Mouse (Mus musculus): Measurements from ENCODE around the gene Vps54. TPM values are rescaled to one million over a fixed set of nuclear protein-coding genes. Genes with fewer than 3 reads are reported as not detected.

Gene Vps54
- total and polyA plus RNA-seq, 2 experiments from 2014 or later, result 6.4 to 30.2 TPM

DNA sequence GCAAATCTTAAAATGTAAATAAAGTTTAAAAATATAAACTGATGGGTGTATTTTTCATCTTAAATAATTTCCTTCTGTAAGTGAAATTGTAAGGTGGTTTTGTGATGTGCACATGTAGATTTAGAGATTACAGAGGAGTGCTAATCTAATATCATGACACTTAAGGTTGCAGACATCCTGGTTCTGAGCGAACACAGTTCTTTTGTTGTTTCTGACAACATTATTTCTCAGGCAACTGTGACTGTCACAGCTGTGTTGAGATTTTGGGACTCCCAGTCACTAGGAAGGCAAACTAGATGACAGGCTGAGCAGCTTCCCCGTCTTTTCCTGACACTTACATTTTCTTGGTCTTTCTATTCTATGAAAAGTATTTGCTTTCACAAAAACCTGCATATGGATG is 19.8 kb upstream of the Vps54 start:
- Histone ChIP-seq H3K4me3 (ENCODE audit: low read depth, low read length) (no peak overlapping the region), H3K4me2 (ENCODE audit: low read depth, low read length, poor library complexity, severe bottlenecking) (no peak overlapping the region), H3K27ac (ENCODE audit: low read depth, low read length) (no peak overlapping the region), H3K36me3 (ENCODE audit: insufficient read depth, low read length) (no peaks in the 10 kb centered on the region), H3K9ac (replicated peaks; ENCODE audit: low read length, poor library complexity, severe bottlenecking) (no peak overlapping the region), H3K27me3 (ENCODE audit: insufficient read depth, low read length) (no peaks in the 10 kb centered on the region), H3K9me3 (ENCODE audit: low read length) (no peaks in the 10 kb centered on the region), H3K4me1 (ENCODE audit: insufficient read depth, low read length) (no peaks in the 10 kb centered on the region)
- ATAC-seq (ENCODE audit: low FRiP score), result no peak
- no peak for DNase-seq (ENCODE audit: low spot score)
- TF ChIP-seq CTCF (IDR thresholded peaks at IDR 0.05), result no peak
- 65% methylated on average over 2 of the region's 2 CpGs for WGBS

- no peaks in the 10 kb centered on the region for H3K9me3 ChIP-seq (ENCODE audit: low read length)
- no peaks in the 10 kb centered on the region for H3K4me1 ChIP-seq (ENCODE audit: insufficient read depth, low read length)
- H3K27ac ChIP-seq (ENCODE audit: low read depth, low read length), result no peak overlapping the region
- H3K4me2 ChIP-seq (ENCODE audit: low read depth, low read length, poor library complexity, severe bottlenecking), result no peak overlapping the region
- H3K9ac ChIP-seq (replicated peaks; ENCODE audit: low read length, poor library complexity, severe bottlenecking), result no peak overlapping the region
- WGBS, result 91% methylated on average over 8 of the region's 8 CpGs
- H3K4me3 ChIP-seq (ENCODE audit: low read depth, low read length), result no peak overlapping the region
- H3K27me3 ChIP-seq (ENCODE audit: insufficient read depth, low read length), result no peaks in the 10 kb centered on the region
- ATAC-seq (ENCODE audit: low FRiP score) (no peak), DNase-seq (ENCODE audit: low spot score) (no peak)
- TF ChIP-seq CTCF (IDR thresholded peaks at IDR 0.05), result no peak
- H3K36me3 ChIP-seq (ENCODE audit: insufficient read depth, low read length), result no peaks in the 10 kb centered on the region
Measured at GRCm38 (mm10) chr11:21219851-21220587, 19.1 kb upstream of the Vps54 start.

DNA sequence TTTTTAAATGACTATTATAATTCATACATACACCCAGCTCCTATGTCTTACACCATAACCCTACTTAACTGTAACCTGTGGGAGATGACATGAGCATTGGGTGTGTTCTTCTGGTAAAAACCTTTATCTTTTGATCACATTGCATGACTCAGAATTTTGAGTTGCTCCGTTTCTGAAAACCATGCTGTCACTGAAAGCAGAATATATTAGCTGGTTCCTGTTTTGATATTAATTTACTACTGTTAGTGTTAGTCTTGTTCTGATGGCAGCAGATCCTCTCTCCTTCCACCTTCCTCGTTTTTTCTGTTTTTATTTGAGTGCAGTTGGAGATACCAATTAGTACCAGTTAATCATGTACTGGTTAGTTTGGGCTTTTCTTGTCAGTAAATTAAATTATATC is 18.3 kb upstream of the Vps54 start:
- TF ChIP-seq CTCF (IDR thresholded peaks at IDR 0.05), result no peak
- no peaks in the 10 kb centered on the region for H3K9me3 ChIP-seq (ENCODE audit: low read length)
- ATAC-seq (ENCODE audit: low FRiP score) (no peak), DNase-seq (ENCODE audit: low spot score) (no peak)
- H3K36me3 ChIP-seq (ENCODE audit: insufficient read depth, low read length), result no peaks in the 10 kb centered on the region
- H3K27me3 ChIP-seq (ENCODE audit: insufficient read depth, low read length), result no peaks in the 10 kb centered on the region
- H3K9ac ChIP-seq (replicated peaks; ENCODE audit: low read length, poor library complexity, severe bottlenecking), result no peak overlapping the region
- no peak overlapping the region for H3K27ac ChIP-seq (ENCODE audit: low read depth, low read length)
- no peak overlapping the region for H3K4me3 ChIP-seq (ENCODE audit: low read depth, low read length)
- no peak overlapping the region for H3K4me2 ChIP-seq (ENCODE audit: low read depth, low read length, poor library complexity, severe bottlenecking)
- no peaks in the 10 kb centered on the region for H3K4me1 ChIP-seq (ENCODE audit: insufficient read depth, low read length)
- WGBS, result 68% methylated on average over 2 of the region's 2 CpGs

GRCm38 (mm10) chr11:21221396-21221795 is 17.7 kb upstream of the Vps54 start:
- no peak for TF ChIP-seq CTCF (IDR thresholded peaks at IDR 0.05)
- no peaks in the 10 kb centered on the region for H3K27me3 ChIP-seq (ENCODE audit: insufficient read depth, low read length)
- H3K36me3 ChIP-seq (ENCODE audit: insufficient read depth, low read length), result no peaks in the 10 kb centered on the region
- no peaks in the 10 kb centered on the region for H3K9me3 ChIP-seq (ENCODE audit: low read length)
- no peaks in the 10 kb centered on the region for H3K4me1 ChIP-seq (ENCODE audit: insufficient read depth, low read length)
- 89% methylated on average over 2 of the region's 2 CpGs for WGBS
- ATAC-seq (ENCODE audit: low FRiP score) (no peak), DNase-seq (ENCODE audit: low spot score) (no peak)
- no peak overlapping the region for H3K27ac ChIP-seq (ENCODE audit: low read depth, low read length)
- no peak overlapping the region for H3K4me2 ChIP-seq (ENCODE audit: low read depth, low read length, poor library complexity, severe bottlenecking)
- no peak overlapping the region for H3K4me3 ChIP-seq (ENCODE audit: low read depth, low read length)
- H3K9ac ChIP-seq (replicated peaks; ENCODE audit: low read length, poor library complexity, severe bottlenecking), result no peak overlapping the region

- Histone ChIP-seq H3K27me3 (ENCODE audit: insufficient read depth, low read length) (no peaks in the 10 kb centered on the region), H3K4me2 (ENCODE audit: low read depth, low read length, poor library complexity, severe bottlenecking) (no peak overlapping the region), H3K9me3 (ENCODE audit: low read length) (no peaks in the 10 kb centered on the region), H3K4me3 (ENCODE audit: low read depth, low read length) (no peak overlapping the region), H3K9ac (replicated peaks; ENCODE audit: low read length, poor library complexity, severe bottlenecking) (no peak overlapping the region), H3K27ac (ENCODE audit: low read depth, low read length) (no peak overlapping the region), H3K36me3 (ENCODE audit: insufficient read depth, low read length) (no peaks in the 10 kb centered on the region), H3K4me1 (ENCODE audit: insufficient read depth, low read length) (no peaks in the 10 kb centered on the region)
- ATAC-seq (ENCODE audit: low FRiP score), result no peak
- no peak for TF ChIP-seq CTCF (IDR thresholded peaks at IDR 0.05)
- DNase-seq (ENCODE audit: low spot score), result no peak
- WGBS, result 91% methylated on average over 4 of the region's 4 CpGs
Measured at GRCm38 (mm10) chr11:21222606-21223207, 16.4 kb upstream of the Vps54 start.

GRCm38 (mm10) chr11:21223539-21223938 is 15.5 kb upstream of the Vps54 start:
- H3K4me3 ChIP-seq (ENCODE audit: low read depth, low read length), result no peak overlapping the region
- 91% methylated on average over 3 of the region's 3 CpGs for WGBS
- ATAC-seq (ENCODE audit: low FRiP score) (no peak), DNase-seq (ENCODE audit: low spot score) (no peak)
- no peak overlapping the region for H3K4me2 ChIP-seq (ENCODE audit: low read depth, low read length, poor library complexity, severe bottlenecking)
- H3K4me1 ChIP-seq (ENCODE audit: insufficient read depth, low read length), result no peaks in the 10 kb centered on the region
- H3K27me3 ChIP-seq (ENCODE audit: insufficient read depth, low read length), result no peaks in the 10 kb centered on the region
- TF ChIP-seq CTCF (IDR thresholded peaks at IDR 0.05), result no peak
- no peak overlapping the region for H3K27ac ChIP-seq (ENCODE audit: low read depth, low read length)
- no peaks in the 10 kb centered on the region for H3K9me3 ChIP-seq (ENCODE audit: low read length)
- H3K36me3 ChIP-seq (ENCODE audit: insufficient read depth, low read length), result no peaks in the 10 kb centered on the region
- H3K9ac ChIP-seq (replicated peaks; ENCODE audit: low read length, poor library complexity, severe bottlenecking), result no peak overlapping the region
